Mouse (Mus musculus) intestine, embryonic 16.5 days (tissue): Measurements from ENCODE around the gene Ptchd3. TPM values are rescaled to one million over a fixed set of nuclear protein-coding genes. Genes with fewer than 3 reads are reported as not detected.

Experiments
- polyA plus RNA-seq: library from polyadenylated mRNA; unstranded; fragments of >200 nt; fragmentation: Nextera tagmentation; extraction: Ambion mirVana; gene quantifications from 2 replicates; pipeline ENCODE4 v1.2.1, GENCODE M21; 2015

The Ptchd3 gene
- polyA plus RNA-seq, 1 experiment from 2014 or later, result not detected

Other genes starting within 250 kb of the Ptchd3 start
- gene B3gntl1, start 157.1 kb upstream of the Ptchd3 start, polyA plus RNA-seq, result 6.8 and 7.2 TPM in 2 replicates
- gene Metrnl, start 128.7 kb upstream of the Ptchd3 start, polyA plus RNA-seq, result 40.3 and 44.9 TPM in 2 replicates